Mouse (Mus musculus) lung, postnatal 0 days (tissue): ENCODE results near the gene Slc34a1. TPM values are rescaled to one million over a fixed set of nuclear protein-coding genes. Genes with fewer than 3 reads are reported as not detected.

Experiments
- ATAC-seq: fragments of 200-750 bp; cut with Nextera tagmentation; 2 replicates; pipeline ENCODE4 v1.8.0; 2017; ENCODE audit warnings: moderate library complexity
- DNase-seq: peaks from one replicate; pipeline ENCODE4 v3.0.0-alpha.2; 2016; ENCODE audit warnings: low spot score
- H3K27ac ChIP-seq: fragments of 300-500 bp; sonication (generic); 2 replicates; pipeline ENCODE4 v1.5.1; 2014; ENCODE audit warnings: antibody characterized with exemption, mild to moderate bottlenecking, low read length, mixed read lengths
- H3K27me3 ChIP-seq: fragments of 300-500 bp; sonication (generic); replicated peaks from 2 replicates; pipeline ENCODE4 v1.6.1; 2014; ENCODE audit warnings: low read length, mixed read lengths; ENCODE audit not compliant: insufficient read depth
- H3K36me3 ChIP-seq: fragments of 300-500 bp; sonication (generic); 2 replicates; pipeline ENCODE4 v1.6.1; 2014; ENCODE audit warnings: low read length, mixed read lengths; ENCODE audit not compliant: insufficient read depth
- H3K4me1 ChIP-seq: fragments of 300-500 bp; sonication (generic); 2 replicates; pipeline ENCODE4 v1.6.1; 2014; ENCODE audit warnings: antibody characterized with exemption, low read depth, low read length, mixed read lengths; ENCODE audit not compliant: insufficient read depth
- H3K4me2 ChIP-seq: fragments of 300-500 bp; sonication (generic); replicated peaks from 2 replicates; pipeline ENCODE4 v1.6.1; 2014; ENCODE audit warnings: low read depth, mild to moderate bottlenecking, low read length, moderate library complexity, mixed read lengths
- H3K4me3 ChIP-seq: fragments of 300-500 bp; sonication (generic); 2 replicates; pipeline ENCODE4 v1.5.1; 2014; ENCODE audit warnings: low read depth, low read length
- H3K9ac ChIP-seq: fragments of 300-500 bp; sonication (generic); replicated peaks from 2 replicates; pipeline ENCODE4 v1.6.1; 2014; ENCODE audit warnings: low read depth, mild to moderate bottlenecking
- H3K9me3 ChIP-seq: fragments of 300-500 bp; sonication (generic); 2 replicates; pipeline ENCODE4 v1.6.1; 2016; ENCODE audit warnings: low read length, mixed read lengths
- CTCF ChIP-seq: IDR thresholded peaks from 2 replicates; pipeline ENCODE4 v1.5.1; 2016; ENCODE audit warnings: antibody characterized with exemption, mild to moderate bottlenecking
- EP300 ChIP-seq: IDR thresholded peaks from 2 replicates; pipeline ENCODE4 v1.6.1; 2016; ENCODE audit warnings: antibody characterized with exemption, mild to moderate bottlenecking, control low read depth
- WGBS: fragments of 180-500 bp; shearing (Covaris S2); extraction: QIAGEN DNeasy Blood & Tissue Kit; methylation state at CpG from one replicate; pipeline ENCODE4 v1.1.7; 2014; 5-methylcytosine and 5-hydroxymethylcytosine counted together
- microRNA-seq: library from miRNA; unstranded; fragments of <30 nt; microRNA quantifications from one replicate; pipeline ENCODE4, GENCODE M21; 2016
- polyA plus RNA-seq: library from polyadenylated mRNA; unstranded; fragments of >200 nt; fragmentation: Nextera tagmentation; extraction: Ambion mirVana; gene quantifications from 2 replicates; pipeline ENCODE4 v1.2.1, GENCODE M21; 2015

Slc34a1 gene
- polyA plus RNA-seq, 1 experiment from 2014 or later = not detected

DNA sequence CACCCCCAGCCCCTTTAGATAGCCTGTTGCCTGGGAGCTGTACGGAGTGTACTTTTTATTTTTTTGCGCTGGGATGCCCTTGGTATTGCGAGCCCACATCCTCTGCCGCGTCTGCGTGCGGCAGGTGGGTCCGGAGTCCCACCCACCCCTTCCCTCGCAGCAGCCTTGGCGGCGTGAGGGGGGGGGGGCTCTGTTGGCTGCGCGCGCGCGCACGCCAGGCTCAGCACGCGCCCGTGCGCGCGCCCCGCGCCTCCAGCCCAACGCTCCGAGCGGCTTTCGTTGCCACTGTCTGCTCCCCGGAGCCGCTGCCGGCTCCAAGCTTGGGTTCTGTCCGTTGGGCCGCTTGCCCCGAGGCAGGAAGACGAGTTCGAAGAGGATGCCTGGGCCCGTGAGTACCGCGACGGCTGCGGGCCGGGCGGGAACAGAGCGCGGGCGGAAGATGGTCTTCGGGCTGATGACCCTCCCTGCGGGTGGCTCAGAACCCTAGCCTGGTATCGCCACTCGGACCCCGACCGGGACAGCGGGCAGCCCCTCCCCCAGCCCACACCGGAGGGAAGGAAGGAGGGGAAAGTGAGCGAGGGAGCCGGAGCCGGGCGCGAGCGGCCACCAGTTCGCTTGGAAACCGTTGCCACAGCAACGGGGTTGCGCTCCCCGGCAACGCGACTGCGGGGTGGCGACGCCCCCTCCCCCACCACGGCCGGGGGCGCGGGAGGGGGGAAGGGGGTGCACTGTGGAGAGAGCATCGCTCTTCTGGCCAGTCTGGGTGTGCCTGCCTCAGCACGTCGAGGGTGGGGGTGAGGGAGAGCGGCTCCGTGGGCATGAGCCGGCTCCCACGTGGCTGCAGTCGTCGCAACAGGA lies 66.3 kb downstream of the Slc34a1 start, which contains the start of gene Prr7:
TSS of gene Prr7 (plus strand) at position 241 of the 858 bp plus-strand sequence.
- Histone ChIP-seq H3K27me3 (no peaks in the 10 kb centered on the region), H3K4me3 (peak within 1 kb of the TSS; percentile 49), H3K4me2 (peak within 1 kb of the TSS; percentile 88), H3K4me1 (peaks cover 10% of the 10 kb centered on the region; the same call in 1 of the 2 replicates), H3K27ac (no peak within 1 kb of the TSS), H3K36me3 (peaks cover 8% of the 10 kb centered on the region; the same call in 1 of the 2 replicates), H3K9ac (peak within 1 kb of the TSS; percentile 32), H3K9me3 (no peaks in the 10 kb centered on the region)
- peak; percentile 46 for ATAC-seq
- under 1% methylated on average over 59 of the region's 84 CpGs for WGBS
- DNase-seq = no peak
- no peak for TF ChIP-seq CTCF
- no peak for TF ChIP-seq EP300

DNA sequence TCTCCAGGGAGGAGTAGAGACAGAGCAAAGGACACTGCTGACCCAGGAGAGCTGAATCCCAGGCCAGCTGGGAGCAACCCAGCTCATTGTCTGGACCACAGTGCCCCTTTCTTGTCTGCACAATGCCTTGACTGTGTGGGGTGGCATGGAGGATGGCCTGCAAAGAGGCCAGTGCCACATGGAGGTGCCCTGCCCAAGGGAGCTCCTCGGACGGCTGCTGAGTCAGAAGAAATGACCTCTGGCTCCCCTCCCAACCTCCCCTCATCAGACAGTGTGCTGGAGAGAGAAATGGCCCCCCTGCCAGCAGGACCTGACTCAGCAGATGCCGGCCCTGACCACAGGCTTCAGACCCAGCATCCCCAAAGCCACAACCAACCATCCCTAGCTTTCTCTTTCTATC lies 67.2 kb downstream of the Slc34a1 start:
- no peak overlapping the region for H3K4me2 ChIP-seq
- H3K27ac ChIP-seq = no peak overlapping the region
- DNase-seq (no peak), ATAC-seq (no peak)
- peaks cover 6% of the 10 kb centered on the region; the same call in 1 of the 2 replicates for H3K36me3 ChIP-seq
- no peaks in the 10 kb centered on the region for H3K9me3 ChIP-seq
- TF ChIP-seq EP300 (no peak), CTCF (no peak)
- no peak overlapping the region for H3K9ac ChIP-seq
- WGBS = 44% methylated on average over 3 of the region's 3 CpGs
- no peaks in the 10 kb centered on the region for H3K27me3 ChIP-seq
- peaks cover 10% of the 10 kb centered on the region; the same call in 1 of the 2 replicates for H3K4me1 ChIP-seq
- no peak overlapping the region for H3K4me3 ChIP-seq

Small RNAs within 50 kb of the gene (microRNA-seq; reads per million reads assigned to microRNA genes)
- gene Mir6943 = not detected

Other genes with a start within 250 kb of the Slc34a1 start
- gene Fgfr4, start 245.5 kb upstream of the Slc34a1 start, polyA plus RNA-seq = 18.9 and 19.3 TPM in 2 replicates
- 52.4 and 55.7 TPM in 2 replicates for gene Nsd1, start 188.4 kb upstream of the Slc34a1 start, polyA plus RNA-seq
- gene Prelid1, start 77.7 kb upstream of the Slc34a1 start, polyA plus RNA-seq = 283 and 307 TPM in 2 replicates
- 60.4 and 69.9 TPM in 2 replicates for gene Rab24, start 76.2 kb upstream of the Slc34a1 start, polyA plus RNA-seq
- 3.1 and 5.0 TPM in 2 replicates for gene Mxd3, start 68.4 kb upstream of the Slc34a1 start, polyA plus RNA-seq
- gene Lman2, start 35.4 kb upstream of the Slc34a1 start, polyA plus RNA-seq = 63.6 and 66.5 TPM in 2 replicates
- gene Rgs14, start 28.5 kb upstream of the Slc34a1 start, polyA plus RNA-seq = 2.7 and 2.8 TPM in 2 replicates
- not detected in 2 replicates for gene Pfn3, start 17.0 kb downstream of the Slc34a1 start, polyA plus RNA-seq
- gene F12, start 28.6 kb downstream of the Slc34a1 start, polyA plus RNA-seq = not detected in 2 replicates
- gene Grk6, start 46.9 kb downstream of the Slc34a1 start, polyA plus RNA-seq = 20.4 and 20.5 TPM in 2 replicates
- 0.17 and 0.45 TPM in 2 replicates for gene Prr7, start 66.1 kb downstream of the Slc34a1 start, polyA plus RNA-seq
- 43.0 and 50.6 TPM in 2 replicates for gene Dbn1, start 89.9 kb downstream of the Slc34a1 start, polyA plus RNA-seq
- gene Pdlim7, start 115.5 kb downstream of the Slc34a1 start, polyA plus RNA-seq = 109 and 111 TPM in 2 replicates
- gene Dok3, start 131.1 kb downstream of the Slc34a1 start, polyA plus RNA-seq = 8.1 and 9.1 TPM in 2 replicates
- gene Ddx41, start 138.5 kb downstream of the Slc34a1 start, polyA plus RNA-seq = 35.3 and 36.8 TPM in 2 replicates
- 23.1 and 27.4 TPM in 2 replicates for gene Fam193b, start 172.9 kb downstream of the Slc34a1 start, polyA plus RNA-seq
- 112 and 113 TPM in 2 replicates for gene Tmed9, start 175.5 kb downstream of the Slc34a1 start, polyA plus RNA-seq
- 20.6 and 22.1 TPM in 2 replicates for gene B4galt7, start 201.7 kb downstream of the Slc34a1 start, polyA plus RNA-seq
- 47.4 and 50.4 TPM in 2 replicates for gene Caml, start 224.8 kb downstream of the Slc34a1 start, polyA plus RNA-seq
- gene Ddx46, start 236.8 kb downstream of the Slc34a1 start, polyA plus RNA-seq = 18.1 and 18.2 TPM in 2 replicates